Mouse (Mus musculus): ENCODE results near the gene Zfp536. TPM values are rescaled to one million over a fixed set of nuclear protein-coding genes. Genes with fewer than 3 reads are reported as not detected.
A peak's percentile ranks its signal among the peaks of the same experiment; 100 is the strongest.

Gene Zfp536
- polyA plus RNA-seq, 1 experiment from 2014 or later = 8.2 TPM

- Histone ChIP-seq H3K27me3 (no peaks in the 10 kb centered on the region), H3K4me1 (peaks cover 16% of the 10 kb centered on the region), H3K9ac (no peak overlapping the region), H3K4me2 (no peak overlapping the region), H3K36me3 (no peaks in the 10 kb centered on the region), H3K4me3 (no peak overlapping the region), H3K9me3 (no peaks in the 10 kb centered on the region), H3K27ac (no peak overlapping the region)
- ATAC-seq (ENCODE audit: insufficient number of reproducible peaks, low FRiP score, low TSS enrichment, low read depth) = no peak
- 86% methylated on average over 7 of the region's 7 CpGs for WGBS
Observed at GRCm38 (mm10) chr7:37663676-37664365, 109.6 kb downstream of the Zfp536 start.

- H3K4me1 ChIP-seq = no peaks in the 10 kb centered on the region
- H3K4me3 ChIP-seq = no peak overlapping the region
- no peak for ATAC-seq (ENCODE audit: insufficient number of reproducible peaks, low FRiP score, low TSS enrichment, low read depth)
- H3K27ac ChIP-seq = no peak overlapping the region
- H3K27me3 ChIP-seq = no peaks in the 10 kb centered on the region
- H3K4me2 ChIP-seq = no peak overlapping the region
- no peak overlapping the region for H3K9ac ChIP-seq
- no peaks in the 10 kb centered on the region for H3K9me3 ChIP-seq
- no peaks in the 10 kb centered on the region for H3K36me3 ChIP-seq
- WGBS = 75% methylated on average over 11 of the region's 11 CpGs
Observed at GRCm38 (mm10) chr7:37648671-37649070, 124.8 kb downstream of the Zfp536 start.

GRCm38 (mm10) chr7:37647917-37648615 is 125.4 kb downstream of the Zfp536 start:
- no peak overlapping the region for H3K4me3 ChIP-seq
- no peak overlapping the region for H3K4me2 ChIP-seq
- no peak overlapping the region for H3K27ac ChIP-seq
- 88% methylated on average over 21 of the region's 21 CpGs for WGBS
- H3K9me3 ChIP-seq = no peaks in the 10 kb centered on the region
- no peaks in the 10 kb centered on the region for H3K4me1 ChIP-seq
- no peaks in the 10 kb centered on the region for H3K27me3 ChIP-seq
- no peak for ATAC-seq (ENCODE audit: insufficient number of reproducible peaks, low FRiP score, low TSS enrichment, low read depth)
- no peak overlapping the region for H3K9ac ChIP-seq
- H3K36me3 ChIP-seq = no peaks in the 10 kb centered on the region

- WGBS = 26% methylated on average over 12 of the region's 12 CpGs
- Histone ChIP-seq H3K4me3 (no peak overlapping the region), H3K9ac (no peak overlapping the region), H3K36me3 (no peaks in the 10 kb centered on the region), H3K27me3 (no peaks in the 10 kb centered on the region), H3K9me3 (no peaks in the 10 kb centered on the region), H3K4me1 (peaks cover 3% of the 10 kb centered on the region; the same call in 1 of the 2 replicates), H3K27ac (no peak overlapping the region), H3K4me2 (no peak overlapping the region)
- no peak for ATAC-seq (ENCODE audit: insufficient number of reproducible peaks, low FRiP score, low TSS enrichment, low read depth)
Observed at GRCm38 (mm10) chr7:37639740-37640397, 133.6 kb downstream of the Zfp536 start.

- ATAC-seq (ENCODE audit: insufficient number of reproducible peaks, low FRiP score, low TSS enrichment, low read depth) = no peak
- H3K9me3 ChIP-seq = no peaks in the 10 kb centered on the region
- no peak overlapping the region for H3K4me2 ChIP-seq
- H3K36me3 ChIP-seq = no peaks in the 10 kb centered on the region
- H3K27me3 ChIP-seq = no peaks in the 10 kb centered on the region
- H3K9ac ChIP-seq = no peak overlapping the region
- 80% methylated on average over 5 of the region's 5 CpGs for WGBS
- H3K4me3 ChIP-seq = no peak overlapping the region
- no peak overlapping the region for H3K27ac ChIP-seq
- H3K4me1 ChIP-seq = peaks cover under 1% of the 10 kb centered on the region; the same call in 1 of the 2 replicates
Observed at GRCm38 (mm10) chr7:37634812-37635211, 138.6 kb downstream of the Zfp536 start.

- Histone ChIP-seq H3K4me3 (no peak overlapping the region), H3K27me3 (no peaks in the 10 kb centered on the region), H3K9ac (no peak overlapping the region), H3K9me3 (no peaks in the 10 kb centered on the region), H3K4me2 (no peak overlapping the region), H3K27ac (no peak overlapping the region), H3K36me3 (no peaks in the 10 kb centered on the region), H3K4me1 (no peaks in the 10 kb centered on the region)
- no peak for ATAC-seq (ENCODE audit: insufficient number of reproducible peaks, low FRiP score, low TSS enrichment, low read depth)
- 66% methylated on average over 7 of the region's 7 CpGs for WGBS
Observed at GRCm38 (mm10) chr7:37630410-37630809, 143.0 kb downstream of the Zfp536 start.

GRCm38 (mm10) chr7:37627897-37628510 is 145.4 kb downstream of the Zfp536 start:
- WGBS = 71% methylated on average over 6 of the region's 6 CpGs
- no peak for ATAC-seq (ENCODE audit: insufficient number of reproducible peaks, low FRiP score, low TSS enrichment, low read depth)

GRCm38 (mm10) chr7:37625758-37626157 is 147.7 kb downstream of the Zfp536 start:
- 41% methylated on average over 8 of the region's 8 CpGs for whole genome bisulfite sequencing
- Histone ChIP-seq H3K9ac (no peak overlapping the region), H3K27ac (no peak overlapping the region), H3K4me2 (no peak overlapping the region), H3K27me3 (peaks cover 10% of the 10 kb centered on the region), H3K4me1 (peaks cover 5% of the 10 kb centered on the region), H3K4me3 (no peak overlapping the region), H3K9me3 (no peaks in the 10 kb centered on the region), H3K36me3 (no peaks in the 10 kb centered on the region)
- ATAC-seq (ENCODE audit: insufficient number of reproducible peaks, low FRiP score, low TSS enrichment, low read depth) = no peak

More at GRCm38 (mm10) chr7:37627897-37628510, 145.4 kb downstream of the Zfp536 start:
- Histone ChIP-seq H3K27me3 (peaks cover 10% of the 10 kb centered on the region), H3K9ac (no peak overlapping the region), H3K27ac (no peak overlapping the region), H3K4me3 (no peak overlapping the region), H3K36me3 (no peaks in the 10 kb centered on the region), H3K4me2 (no peak overlapping the region), H3K9me3 (no peaks in the 10 kb centered on the region), H3K4me1 (peaks cover 5% of the 10 kb centered on the region)

- WGBS = 5% methylated on average over 20 of the region's 20 CpGs
- H3K4me3 ChIP-seq = peak overlapping the region; percentile 49
Observed at GRCm38 (mm10) chr7:37624759-37625340, 148.6 kb downstream of the Zfp536 start.

GRCm38 (mm10) chr7:37623903-37624758 is 149.3 kb downstream of the Zfp536 start:
- no peak for ATAC-seq (ENCODE audit: insufficient number of reproducible peaks, low FRiP score, low TSS enrichment, low read depth)
- Histone ChIP-seq H3K36me3 (no peaks in the 10 kb centered on the region), H3K4me2 (peak overlapping the region; percentile 93), H3K9me3 (no peaks in the 10 kb centered on the region), H3K4me3 (peak overlapping the region; percentile 49), H3K27ac (no peak overlapping the region), H3K4me1 (peaks cover 5% of the 10 kb centered on the region), H3K27me3 (peaks cover 10% of the 10 kb centered on the region), H3K9ac (peak overlapping the region; percentile 31; the same call in 1 of the 2 replicates)
- 2% methylated on average over 54 of the region's 62 CpGs for WGBS

More at GRCm38 (mm10) chr7:37624759-37625340, 148.6 kb downstream of the Zfp536 start:
- ATAC-seq (ENCODE audit: insufficient number of reproducible peaks, low FRiP score, low TSS enrichment, low read depth) = no peak
- H3K4me2 ChIP-seq = peak overlapping the region; percentile 93
- H3K27ac ChIP-seq = no peak overlapping the region
- H3K4me1 ChIP-seq = peaks cover 5% of the 10 kb centered on the region
- no peaks in the 10 kb centered on the region for H3K36me3 ChIP-seq
- H3K9ac ChIP-seq = peak overlapping the region; percentile 31; the same call in 1 of the 2 replicates
- H3K27me3 ChIP-seq = peaks cover 10% of the 10 kb centered on the region
- no peaks in the 10 kb centered on the region for H3K9me3 ChIP-seq

- Histone ChIP-seq H3K4me1 (no peaks in the 10 kb centered on the region; the same call in 1 of the 2 replicates), H3K4me2 (no peak overlapping the region), H3K36me3 (no peaks in the 10 kb centered on the region), H3K4me3 (no peak overlapping the region), H3K27me3 (peaks cover 10% of the 10 kb centered on the region), H3K9me3 (no peaks in the 10 kb centered on the region), H3K27ac (no peak overlapping the region), H3K9ac (no peak overlapping the region)
- 37% methylated on average over 7 of the region's 7 CpGs for WGBS
- no peak for ATAC-seq (ENCODE audit: insufficient number of reproducible peaks, low FRiP score, low TSS enrichment, low read depth)
Observed at GRCm38 (mm10) chr7:37619254-37619653, 154.2 kb downstream of the Zfp536 start.

Data from limb, embryonic 15.5 days (tissue).